Mouse (Mus musculus): ENCODE data around the gene Atg16l1.

Gene Atg16l1

DNA sequence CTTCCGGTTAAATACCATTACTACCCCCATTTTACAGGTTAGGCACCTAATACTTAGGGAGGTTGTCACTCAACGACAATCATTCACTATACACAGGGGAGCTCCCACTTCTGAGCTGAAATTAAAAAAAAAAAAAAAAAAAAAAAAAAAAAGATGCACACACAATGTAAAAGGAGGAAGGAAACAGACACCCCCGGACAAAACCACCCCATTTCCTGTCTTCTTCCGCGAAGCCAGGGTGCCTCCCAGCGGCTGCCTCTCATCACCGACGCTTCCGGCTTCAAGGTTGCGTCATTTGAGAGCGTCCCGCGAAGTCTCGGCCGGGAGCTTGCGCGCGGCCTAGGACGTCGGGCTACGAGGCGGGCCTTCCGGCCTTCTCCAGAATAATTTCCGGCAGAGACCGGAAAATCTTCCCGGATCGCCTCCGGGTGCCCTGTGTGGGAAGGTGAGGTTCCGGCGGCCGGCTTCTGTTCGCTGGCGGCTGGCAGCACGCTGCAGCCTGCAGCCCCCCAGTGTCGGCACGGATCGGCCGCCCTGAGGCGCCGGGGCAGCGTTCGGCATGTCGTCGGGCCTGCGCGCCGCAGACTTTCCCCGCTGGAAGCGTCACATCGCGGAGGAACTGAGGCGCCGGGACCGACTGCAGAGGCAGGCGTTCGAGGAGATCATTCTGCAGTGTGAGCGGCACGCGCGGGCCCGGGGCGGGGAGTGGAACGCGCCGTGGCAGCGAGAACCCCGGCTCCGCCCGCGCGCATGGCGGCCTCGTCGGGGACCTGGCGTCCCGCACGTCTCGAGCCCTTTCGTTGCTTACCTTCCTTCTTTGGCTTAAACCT lies at the start of gene Atg16l1:
TSS of gene Atg16l1 (plus strand) at position 230 of the 830 bp plus-strand sequence.
- in situ Hi-C loops (cut with MseI, MboI), result no loop called here

DNA sequence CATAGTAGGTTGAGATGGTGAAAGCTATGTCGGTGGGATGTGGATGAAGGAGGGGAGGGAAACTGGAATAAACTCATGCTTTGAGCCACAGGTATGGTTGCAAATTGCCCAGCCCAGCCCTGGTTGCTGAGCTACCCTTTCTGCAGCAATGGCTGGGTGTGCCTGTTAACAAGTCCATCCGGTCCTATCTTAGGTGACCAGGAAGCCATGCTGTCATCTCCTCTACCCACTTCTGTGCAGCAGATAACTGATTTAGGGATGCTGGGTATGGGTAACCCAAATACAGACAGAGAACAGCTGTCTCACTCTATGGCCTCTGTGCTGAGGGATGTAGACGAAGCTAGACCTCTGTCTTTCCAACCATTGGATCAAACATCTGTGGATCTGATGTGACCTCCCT lies 49.3 kb upstream of the Atg16l1 start:
- in situ Hi-C loops (cut with MseI, MboI), result no loop called here

DNA sequence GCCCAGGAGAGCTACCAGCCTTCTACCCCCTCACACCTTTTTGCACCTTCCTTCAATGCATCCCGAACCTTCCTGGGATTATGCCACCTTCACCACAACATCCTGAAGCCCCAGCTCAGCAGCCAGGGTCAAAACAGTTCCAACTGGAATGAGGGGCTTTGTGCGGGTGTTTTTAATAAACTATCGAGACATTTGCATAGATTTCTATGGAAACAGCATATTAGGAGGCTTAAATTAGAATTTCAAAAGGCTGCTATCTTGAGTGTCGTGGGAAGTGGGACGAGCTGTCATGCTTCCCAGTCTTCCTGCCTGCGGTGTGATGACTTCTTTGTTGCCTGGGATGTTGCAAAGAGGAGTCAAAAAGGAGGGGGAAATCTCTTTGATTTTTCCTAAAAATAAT lies 46.6 kb upstream of the Atg16l1 start:
- in situ Hi-C loops (cut with MseI, MboI), result no loop called here

DNA sequence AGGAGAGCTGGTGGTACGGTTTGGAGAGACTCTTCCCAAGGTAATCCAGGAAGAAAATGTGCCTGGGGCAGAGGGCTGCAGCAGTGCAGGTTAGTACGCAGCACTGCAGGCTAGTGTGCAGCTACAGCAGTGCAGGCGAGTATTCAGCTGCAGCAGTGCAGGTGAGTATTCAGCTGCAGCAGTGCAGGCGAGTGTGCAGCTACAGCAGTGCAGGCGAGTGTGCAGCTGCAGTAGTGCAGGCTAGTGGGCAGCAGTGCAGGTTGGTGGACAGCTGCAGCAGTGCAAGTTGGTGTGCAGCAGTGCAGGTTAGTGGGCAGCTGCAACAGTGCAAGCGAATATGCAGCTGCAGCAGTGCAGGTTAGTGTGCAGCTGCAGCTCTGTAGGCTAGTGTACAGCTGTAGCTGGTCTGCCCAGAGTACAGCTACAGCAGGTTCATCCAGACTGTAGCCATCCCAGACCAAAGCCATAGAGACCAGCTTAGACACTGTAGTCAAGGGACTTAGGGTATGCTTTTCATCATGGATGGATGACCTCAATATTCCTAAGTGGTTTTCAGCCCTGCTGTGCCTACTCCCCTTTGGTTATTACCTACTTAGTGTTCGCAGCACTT lies 45.9 kb upstream of the Atg16l1 start:
- in situ Hi-C loops (cut with MseI, MboI), result no loop called here

DNA sequence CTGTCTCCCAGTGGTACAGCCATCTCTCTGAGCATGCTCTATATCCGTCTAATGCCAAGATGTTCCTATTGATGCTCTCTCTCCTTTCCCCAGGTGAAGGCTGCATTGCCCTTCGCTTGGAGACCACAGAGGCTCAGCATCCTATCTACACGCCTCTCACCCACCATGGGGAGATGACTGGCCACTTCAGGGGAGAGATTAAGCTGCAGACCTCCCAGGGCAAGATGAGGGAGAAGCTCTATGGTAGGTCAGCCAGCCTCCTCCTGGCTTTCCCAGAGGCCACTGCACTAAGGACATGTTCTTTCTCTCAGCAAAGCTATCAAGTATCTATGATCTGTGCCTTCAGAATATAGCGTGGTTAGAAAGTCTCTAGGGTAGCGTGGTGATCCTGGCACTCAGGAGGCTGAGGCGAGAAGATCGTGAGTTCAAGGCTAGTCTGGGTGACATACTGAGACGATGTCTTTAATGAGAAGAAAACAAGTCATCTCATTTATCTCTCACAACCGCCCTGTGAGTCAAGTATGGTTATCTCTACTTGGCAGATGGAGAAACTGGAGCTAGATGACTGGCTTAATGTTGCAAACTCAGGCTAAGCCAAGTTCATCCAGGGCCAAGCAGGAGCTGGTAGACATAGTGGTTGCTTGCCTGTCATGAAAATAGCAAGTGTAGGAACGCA lies 43.6 kb upstream of the Atg16l1 start:
- in situ Hi-C loops (cut with MseI, MboI), result no loop called here

DNA sequence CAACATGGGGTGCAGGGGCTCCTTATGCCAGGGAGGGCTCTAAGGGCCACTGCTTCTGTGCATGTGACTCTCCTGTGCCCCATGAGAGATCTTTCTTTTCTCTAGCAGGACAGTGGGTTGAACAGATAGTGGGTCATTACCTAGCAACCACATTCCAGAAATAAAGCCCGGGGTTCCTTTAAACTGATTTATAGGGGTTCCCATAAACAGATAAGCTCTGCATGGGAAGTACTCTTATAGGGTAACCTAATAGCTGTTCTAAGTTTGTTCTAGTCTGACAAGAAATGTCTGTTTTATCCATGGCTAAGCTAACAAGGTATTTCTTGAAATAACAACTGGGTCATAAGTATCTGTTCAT lies 43.1 kb upstream of the Atg16l1 start:
- in situ Hi-C loops (cut with MseI, MboI), result no loop called here

DNA sequence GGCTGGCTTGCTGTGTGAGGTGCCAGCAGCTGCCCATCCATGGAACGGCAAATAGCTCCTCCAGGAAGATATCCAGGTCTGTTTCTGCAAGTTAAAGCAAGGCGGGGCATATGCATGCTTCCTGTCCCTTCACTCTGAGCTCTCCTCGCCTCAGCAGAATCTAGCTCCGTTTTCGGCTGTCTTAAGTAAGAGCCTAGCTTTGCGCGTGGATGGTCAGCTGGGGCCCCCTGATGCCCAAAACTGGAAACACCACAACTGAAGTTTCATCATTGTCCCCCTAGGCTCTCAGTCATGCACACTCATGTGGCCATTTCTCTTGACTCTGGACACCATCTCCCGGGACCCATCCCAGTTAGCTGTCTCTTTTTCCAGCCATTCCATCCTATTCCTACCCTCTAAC lies 34.3 kb upstream of the Atg16l1 start:
- in situ Hi-C loops (cut with MseI, MboI), result no loop called here

DNA sequence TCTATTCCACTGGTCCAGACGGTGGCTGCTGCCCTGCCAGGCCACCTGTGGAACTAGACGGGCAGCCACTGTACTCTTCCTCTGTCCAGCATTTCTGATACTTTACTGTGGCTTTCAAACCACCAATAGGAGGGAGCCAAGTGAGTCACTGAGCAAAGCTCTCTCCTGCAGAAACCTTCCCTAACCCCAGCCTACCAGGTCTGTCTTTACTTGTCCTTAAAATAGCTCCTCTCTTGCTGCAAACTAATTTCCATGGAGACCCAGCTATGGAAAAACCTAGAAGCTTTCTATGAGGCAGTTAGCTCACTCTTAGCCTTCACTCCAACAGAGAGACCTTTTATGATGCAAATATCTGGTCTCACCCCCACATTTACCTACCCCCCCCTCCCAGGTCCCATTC lies 33.6 kb upstream of the Atg16l1 start:
- in situ Hi-C loops (cut with MseI, MboI), result no loop called here

DNA sequence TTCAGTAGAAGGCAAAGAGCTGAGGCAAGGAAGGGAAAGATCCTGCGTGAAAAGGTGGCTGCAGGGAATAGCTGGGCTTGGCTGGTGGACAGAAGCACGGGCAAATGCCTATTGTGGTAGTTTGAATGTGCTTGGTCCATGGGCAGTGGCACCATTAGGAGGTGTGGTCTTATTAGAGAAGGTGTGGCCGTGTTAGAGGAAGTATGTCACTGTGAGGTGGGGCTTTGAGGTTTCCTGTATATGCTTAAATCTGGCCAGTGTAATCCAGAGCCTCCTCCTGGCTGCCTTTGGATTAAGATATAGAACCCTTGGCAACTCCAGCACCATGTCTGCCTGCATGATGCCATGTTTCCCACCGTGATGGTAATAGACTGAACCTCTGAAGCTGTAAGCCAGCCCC lies 32.3 kb upstream of the Atg16l1 start:
- in situ Hi-C loops (cut with MseI, MboI), result no loop called here

DNA sequence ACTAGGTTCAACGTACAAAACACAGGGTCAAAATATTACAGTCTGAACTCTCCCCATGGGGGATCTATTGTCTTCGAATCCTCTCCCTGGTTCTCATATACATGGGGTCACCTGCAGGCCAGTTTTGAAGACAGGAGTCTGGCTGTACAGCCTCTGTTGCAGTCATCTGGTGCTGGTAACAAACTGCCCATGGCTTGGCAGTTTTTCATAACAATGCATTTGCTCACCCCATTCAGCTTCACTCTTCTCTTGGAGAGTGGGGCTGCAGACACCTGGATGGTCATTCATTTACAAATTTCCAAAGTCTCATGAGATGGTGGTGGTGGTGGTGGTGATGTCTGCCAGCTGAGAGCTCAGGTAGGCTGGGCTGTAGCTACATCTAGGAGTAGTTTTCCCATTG lies 26.6 kb upstream of the Atg16l1 start:
- in situ Hi-C loops (cut with MseI, MboI), result no loop called here

DNA sequence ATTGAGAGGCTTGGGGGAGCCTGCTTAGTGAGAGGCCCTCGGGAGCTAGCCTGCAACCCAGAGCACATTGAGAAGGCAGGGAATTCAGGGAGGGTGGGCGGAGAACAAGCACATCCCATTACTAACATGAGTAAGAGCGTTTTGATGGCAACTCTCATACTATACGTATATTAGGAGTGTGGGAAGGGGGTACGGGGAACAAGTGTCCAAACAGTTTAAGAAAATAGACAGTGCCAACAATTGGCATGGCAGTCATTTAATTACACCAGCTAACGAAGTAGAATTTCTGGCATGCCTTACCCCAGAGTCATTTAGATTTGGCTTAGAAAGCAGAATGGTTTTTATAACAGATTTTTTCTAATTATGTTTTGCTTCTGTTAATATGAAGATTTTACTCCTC lies 25.8 kb upstream of the Atg16l1 start:
- in situ Hi-C loops (cut with MseI, MboI), result no loop called here

DNA sequence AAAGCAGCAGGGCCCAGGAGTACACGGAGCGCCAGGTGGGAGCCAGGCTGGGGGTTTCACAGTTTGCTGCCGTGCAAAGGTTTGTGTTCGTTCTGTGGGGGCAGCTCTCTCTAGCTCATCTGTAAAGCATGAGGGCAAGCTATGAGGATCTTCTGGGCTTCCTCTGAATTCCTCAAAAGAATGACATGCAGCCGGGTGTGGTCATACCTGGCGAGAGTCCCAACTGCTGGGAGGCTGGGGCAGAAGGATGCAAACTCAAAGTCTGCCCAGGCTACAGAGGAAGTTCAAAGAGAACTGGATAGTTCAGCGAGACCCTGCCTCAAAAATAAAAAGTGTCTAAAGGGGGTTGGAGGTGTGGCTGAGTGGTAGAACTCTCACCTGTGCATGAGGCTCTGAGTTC lies 25.4 kb upstream of the Atg16l1 start:
- in situ Hi-C loops (cut with MseI, MboI), result no loop called here

DNA sequence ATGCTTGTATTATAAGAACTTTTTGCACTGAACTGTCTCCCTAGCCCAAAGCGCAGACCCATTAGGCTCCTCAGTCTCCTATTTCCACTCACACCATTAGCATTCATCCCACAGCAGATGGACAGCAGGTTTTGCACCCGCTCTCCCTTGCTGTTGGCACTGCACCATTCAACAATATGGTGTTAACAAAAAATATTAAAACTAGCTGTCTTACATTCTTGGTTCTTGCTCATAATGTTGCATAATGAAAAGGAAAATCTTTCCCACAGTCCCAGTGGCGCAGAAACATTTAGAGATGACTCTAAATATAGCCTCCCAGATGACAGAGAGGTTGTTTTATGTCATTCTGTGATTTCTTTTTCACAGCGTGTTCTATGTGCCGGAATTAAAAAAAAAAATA lies 22.5 kb upstream of the Atg16l1 start:
- in situ Hi-C loops (cut with MseI, MboI), result no loop called here

DNA sequence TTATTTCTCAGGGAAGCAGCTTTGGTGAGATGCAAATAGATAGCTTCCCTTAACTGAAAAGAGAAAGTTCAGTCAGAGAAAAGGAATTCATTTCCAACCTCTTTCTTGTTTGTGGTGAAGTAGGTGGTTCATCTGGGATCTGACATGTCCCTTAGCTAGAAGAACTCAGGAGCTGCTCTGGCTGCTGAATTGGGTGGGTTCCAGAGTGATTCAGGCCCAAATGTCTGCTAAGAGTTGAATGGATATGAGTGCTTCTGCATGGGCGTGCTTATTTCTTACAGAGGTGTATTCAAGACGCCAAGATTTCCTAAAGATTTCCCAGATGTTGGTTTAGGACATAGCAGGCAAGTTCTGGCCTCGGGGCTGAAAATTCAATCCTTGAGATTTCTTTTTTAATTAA lies 21.5 kb upstream of the Atg16l1 start:
- in situ Hi-C loops (cut with MseI, MboI), result no loop called here

DNA sequence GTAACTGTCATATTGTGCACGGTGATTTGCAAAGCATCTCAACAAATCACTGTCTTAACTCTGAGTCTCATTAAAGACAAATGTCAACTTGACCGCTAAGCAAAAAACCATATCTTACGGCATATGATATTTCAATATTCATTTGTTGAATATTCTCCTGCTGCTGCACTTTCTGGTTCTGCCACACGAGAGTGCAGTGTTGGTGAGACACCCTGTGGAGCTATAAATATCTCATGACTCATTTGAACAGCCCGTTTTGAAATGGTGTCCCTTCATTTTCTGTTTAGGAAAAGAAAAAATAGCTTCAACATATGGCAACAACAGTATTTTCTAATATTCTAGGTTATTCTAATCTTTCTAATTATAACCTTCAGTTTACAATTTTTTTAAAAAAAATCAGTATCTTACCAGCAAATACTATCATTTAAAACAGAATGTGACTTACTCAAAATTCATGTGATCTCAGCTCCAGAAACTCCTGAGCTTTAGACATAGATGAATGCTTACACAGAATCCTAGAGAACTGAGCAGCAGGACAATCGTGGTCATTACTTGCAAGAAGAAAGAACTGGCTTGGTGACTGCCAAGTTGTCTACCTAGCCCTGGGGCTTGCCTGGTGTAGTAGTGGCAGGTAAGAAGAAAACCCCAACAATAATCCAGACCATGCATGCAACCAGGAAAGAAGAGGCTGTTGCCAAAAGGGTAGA lies 14.9 kb upstream of the Atg16l1 start:
- in situ Hi-C loops (cut with MseI, MboI), result no loop called here

DNA sequence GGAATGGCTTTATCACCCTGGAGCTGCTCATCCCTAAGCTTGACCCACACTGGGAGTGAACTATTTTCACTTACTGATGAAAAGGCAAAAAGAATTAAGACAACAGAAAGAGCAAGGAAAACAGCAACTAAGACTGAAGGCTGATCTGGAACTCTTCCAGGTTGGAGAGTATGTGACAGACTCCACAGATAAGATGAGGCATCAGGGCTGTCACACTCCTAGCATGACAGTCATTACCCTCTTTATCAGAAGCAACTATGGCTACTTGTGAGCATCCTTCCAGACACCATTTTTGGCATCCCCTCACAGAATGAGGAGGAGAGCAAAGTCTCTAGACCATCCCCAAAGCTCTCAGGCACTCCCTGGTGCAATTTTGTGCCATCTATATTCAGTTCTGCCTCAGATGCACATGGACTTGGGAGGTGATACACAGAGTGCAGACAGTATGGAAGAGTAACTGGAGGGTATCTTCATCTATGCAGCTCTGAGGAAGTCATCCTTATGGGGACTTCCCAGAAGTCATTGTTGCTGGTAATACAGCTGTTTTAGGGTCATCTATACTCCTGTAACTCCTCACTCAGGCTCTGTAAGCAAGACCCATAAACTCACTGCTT lies 6.2 kb upstream of the Atg16l1 start:
- in situ Hi-C loops (cut with MseI, MboI), result no loop called here

DNA sequence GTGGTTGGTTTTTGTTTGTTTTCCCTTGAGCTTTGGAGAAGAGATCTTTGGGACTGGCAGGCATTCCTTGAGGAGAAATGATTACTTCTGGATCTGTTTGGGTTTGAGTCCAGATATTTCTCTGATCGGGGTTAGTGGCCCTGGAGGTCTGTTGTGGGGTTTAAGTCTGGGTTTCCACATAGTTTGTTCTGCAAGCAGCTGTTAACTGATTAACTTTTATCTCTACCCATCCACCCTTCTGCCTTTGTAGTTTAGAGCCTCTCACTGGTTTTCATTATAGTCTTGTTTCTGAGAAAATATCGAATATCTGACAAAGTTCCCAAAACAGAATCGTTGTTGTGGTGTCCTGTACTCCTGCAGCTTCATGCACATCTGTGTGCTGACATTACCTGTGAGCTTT lies 8.2 kb downstream of the Atg16l1 start:
- in situ Hi-C loops (cut with MseI, MboI), result no loop called here

DNA sequence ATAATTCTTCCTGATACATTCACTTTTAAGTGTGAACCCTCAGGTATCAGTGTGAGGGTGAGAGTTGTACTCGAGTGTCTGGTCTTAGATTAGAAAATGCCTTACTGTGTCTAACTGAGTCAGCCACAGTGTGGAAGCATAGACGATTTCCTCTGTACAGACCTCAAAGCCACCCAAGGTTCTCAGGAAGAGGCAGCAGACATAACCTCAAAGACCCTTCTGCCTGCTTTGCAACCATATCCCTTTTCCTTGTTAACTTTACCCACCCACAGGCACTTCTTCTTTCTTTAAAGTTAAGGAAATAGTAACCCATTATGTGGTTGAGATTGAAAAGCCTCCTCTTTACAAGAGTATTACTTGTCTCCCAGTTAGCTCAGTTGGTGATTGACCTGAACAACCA lies 10.1 kb downstream of the Atg16l1 start:
- in situ Hi-C loops (cut with MseI, MboI), result no loop called here

DNA sequence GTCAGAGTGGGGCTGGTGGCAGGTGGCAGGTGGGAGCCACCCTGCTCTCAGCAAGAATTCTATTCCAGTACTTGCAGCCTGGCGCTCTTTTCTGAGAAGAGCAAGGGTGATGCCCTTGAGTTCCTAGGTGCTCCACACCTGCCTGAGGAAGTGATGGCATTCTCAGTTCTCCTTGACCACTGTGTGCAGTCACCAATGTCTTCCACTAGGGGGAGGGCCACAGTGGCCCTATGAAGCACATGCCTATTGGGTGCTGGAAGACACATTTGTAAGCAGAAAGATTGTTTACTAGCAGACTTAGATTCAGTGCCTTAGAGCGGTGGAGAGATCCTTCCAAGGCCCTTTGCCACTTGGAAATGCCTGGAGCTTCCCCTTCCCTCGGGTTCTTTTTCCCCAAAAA lies 10.6 kb downstream of the Atg16l1 start:
- in situ Hi-C loops (cut with MseI, MboI), result no loop called here

DNA sequence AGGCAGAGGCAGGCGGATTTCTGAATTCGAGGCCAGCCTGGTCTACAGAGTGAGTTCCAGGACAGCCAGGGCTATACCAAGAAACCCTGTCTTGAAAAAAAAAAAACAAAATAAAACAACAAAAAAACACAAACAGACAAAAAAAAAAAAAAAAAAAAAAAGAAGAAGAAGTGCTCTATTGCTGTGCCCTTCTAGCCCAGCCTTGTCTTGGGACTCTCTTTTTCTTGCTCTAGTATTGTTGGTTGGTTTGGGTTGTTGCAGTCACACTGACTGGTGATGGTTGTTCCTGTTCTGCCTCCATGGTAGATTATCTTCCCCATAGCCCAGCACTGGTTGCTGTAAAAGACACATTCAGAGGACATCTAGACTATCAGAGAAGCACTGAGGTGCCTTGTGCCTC lies 13.6 kb downstream of the Atg16l1 start:
- in situ Hi-C loops (cut with MseI, MboI), result no loop called here

DNA sequence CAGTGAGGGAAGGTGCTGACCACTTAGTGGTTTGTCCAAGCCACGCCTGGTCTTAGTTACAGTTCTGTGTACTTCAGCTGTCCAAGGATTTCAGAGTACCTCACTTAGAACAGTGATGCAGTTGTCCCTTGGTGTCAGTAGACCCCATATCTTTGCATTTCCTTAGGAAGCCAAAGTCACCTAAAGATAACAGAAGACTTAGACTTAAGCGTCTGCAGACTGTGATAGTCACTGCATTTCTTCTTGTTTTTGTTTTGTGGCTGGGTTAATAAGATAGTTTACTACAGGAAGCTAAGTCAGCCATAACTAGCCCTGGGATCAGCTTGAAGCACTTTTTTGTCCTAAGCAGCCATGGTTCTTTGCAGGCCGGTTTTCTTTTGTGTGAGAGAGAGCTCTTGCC lies 14.8 kb downstream of the Atg16l1 start:
- in situ Hi-C loops (cut with MseI, MboI), result no loop called here

DNA sequence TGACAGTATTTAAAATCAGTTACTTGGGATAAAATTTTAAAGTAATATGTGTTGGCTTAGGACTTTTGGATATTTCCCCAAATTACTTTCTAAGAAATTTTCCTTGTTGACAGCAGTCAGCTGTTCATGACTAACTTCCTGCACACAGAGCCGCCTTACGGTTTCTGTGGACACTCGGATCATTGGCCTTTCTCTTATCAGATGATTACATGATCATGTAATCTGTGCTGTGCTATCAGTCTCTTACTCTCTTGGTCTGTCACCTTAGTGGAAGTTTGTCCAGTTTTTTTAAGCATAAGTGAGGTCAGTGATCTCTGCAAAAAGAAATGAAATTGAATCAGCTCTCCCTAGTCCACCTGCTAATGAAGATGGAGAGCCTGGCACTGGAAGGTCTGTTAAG lies 16.1 kb downstream of the Atg16l1 start:
- in situ Hi-C loops (cut with MseI, MboI), result no loop called here
